Mouse (Mus musculus) left cerebral cortex, adult 11 months (tissue): Measurements from ENCODE around the gene D330020A13Rik.
"Not testable (repeated sequence)": the region's sequence is repeated elsewhere in the genome, so short reads cannot be mapped to it uniquely, and the experiment has no call there.

ENCODE experiments used
- DNase-seq: peaks from one replicate; pipeline ENCODE4 v3.0.0; 2022; ENCODE audit warnings: low spot score

Gene D330020A13Rik

GRCm38 (mm10) chr6:120296589-120296988 is 2.4 kb downstream of the D330020A13Rik start:
- not testable (repeated sequence) for DNase-seq

- peak; percentile 32 for DNase-seq
These were observed 7.0 kb downstream of the D330020A13Rik start for GRCm38 (mm10) chr6:120301137-120301536.

- no peak for DNase-seq
These were observed 8.7 kb downstream of the D330020A13Rik start for GRCm38 (mm10) chr6:120302755-120303316.

- DNase-seq = no peak
These were observed 12.9 kb downstream of the D330020A13Rik start for GRCm38 (mm10) chr6:120306859-120307594.

- DNase-seq = no peak
These were observed 15.2 kb downstream of the D330020A13Rik start for GRCm38 (mm10) chr6:120309338-120309737.

- no peak for DNase-seq
These were observed 15.6 kb downstream of the D330020A13Rik start for GRCm38 (mm10) chr6:120309787-120310186.

- DNase-seq = no peak
These were observed 18.3 kb downstream of the D330020A13Rik start for GRCm38 (mm10) chr6:120312443-120312842.

- no peak for DNase-seq
These were observed 24.3 kb downstream of the D330020A13Rik start for GRCm38 (mm10) chr6:120318303-120318940.

- DNase-seq = no peak
These were observed 25.0 kb downstream of the D330020A13Rik start for GRCm38 (mm10) chr6:120319129-120319528.

GRCm38 (mm10) chr6:120320369-120320768 is 26.2 kb downstream of the D330020A13Rik start:
- DNase-seq = no peak

- peak; percentile 35 for DNase-seq
These were observed 30.2 kb downstream of the D330020A13Rik start for GRCm38 (mm10) chr6:120324295-120324927.

- no peak for DNase-seq
These were observed 38.2 kb downstream of the D330020A13Rik start for GRCm38 (mm10) chr6:120332351-120332750.

- no peak for DNase-seq
These were observed 49.8 kb downstream of the D330020A13Rik start for GRCm38 (mm10) chr6:120343992-120344391.
